Mouse (Mus musculus) olfactory bulb, adult 2 months (tissue): ENCODE data around the gene Fndc7.

Source experiments
- CTCF ChIP-seq: fragments of 200-500 bp; IDR thresholded peaks from 2 replicates; pipeline ENCODE4 v1.5.1; 2012; ENCODE audit warnings: low read depth, mild to moderate bottlenecking, low read length, moderate library complexity; ENCODE audit not compliant: insufficient read depth
- POLR2A ChIP-seq: fragments of 200-500 bp; IDR thresholded peaks from 2 replicates; pipeline ENCODE4 v1.6.1; 2012; ENCODE audit warnings: mild to moderate bottlenecking, low read depth, low read length, moderate library complexity; ENCODE audit not compliant: insufficient read depth

GRCm38 (mm10) chr3:108879129-108879528, 10.7 kb downstream of the Fndc7 start:
- no peak for TF ChIP-seq CTCF
- TF ChIP-seq POLR2A: no peak
